26 mouse cellular contexts compared by ENCODE assay signal in the genomic region with DNA sequence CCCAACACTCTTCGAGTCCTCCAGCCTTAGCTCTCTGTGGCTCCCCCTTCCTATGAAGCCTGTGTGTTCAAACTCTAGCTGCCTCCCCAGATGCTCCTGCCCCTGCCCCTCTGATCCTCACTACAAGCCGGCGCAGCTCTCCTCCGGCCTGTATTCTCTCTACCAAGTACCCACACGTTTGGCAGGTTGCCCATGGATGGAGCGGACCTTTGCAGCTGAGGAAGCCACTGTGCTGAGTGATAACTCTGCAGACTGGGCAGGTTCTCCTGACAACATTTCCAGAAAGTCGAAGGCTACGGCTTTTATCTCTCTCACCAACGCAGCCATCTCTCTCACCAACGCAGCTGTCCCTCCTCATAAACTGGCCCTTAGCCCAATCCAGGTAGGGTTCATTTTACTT. TPM values are rescaled to one million over a fixed set of nuclear protein-coding genes. Genes with fewer than 3 reads are reported as not detected.
DNase-seq lines count a peak whose midpoint lies in the region; ATAC-seq and TF ChIP-seq lines count a peak whose summit lies in the region.
"Had no signal": no experiment of that assay in that cellular context is flagged by ENCODE, and none has a peak within 500 bp of the region (broad histone marks: within the 10 kb centered on the region; RNA-seq: fewer than 3 reads in every experiment).

No protein-coding gene starts in this region.

- no peak overlapping the region for H3K4me3 ChIP-seq in liver, postnatal 0 days (ENCODE audit: low read depth, low read length)
- H3K4me3 ChIP-seq in liver, embryonic 11.5 days (ENCODE audit: low read depth, low read length), result no peak overlapping the region
- no peak overlapping the region for H3K4me3 ChIP-seq in MEL (ENCODE audit: control insufficient read depth in 1 of 2, insufficient read depth in 1 of 2, low read depth in 2 of 2, low read length in 2 of 2)
- no peak overlapping the region for H3K4me3 ChIP-seq in limb, embryonic 10.5 days
- H3K4me3 ChIP-seq: embryonic facial prominence, embryonic 12.5 days; forebrain, embryonic 10.5 days; hindbrain, embryonic 12.5 days; limb, embryonic 12.5 days; myocyte; neural tube, embryonic 12.5 days had no signal

- no peak for ATAC-seq in liver, postnatal 0 days
- ATAC-seq in liver, embryonic 11.5 days (replicated peaks; ENCODE audit: low FRiP score), result no peak
- ATAC-seq in megakaryocyte, adult 5-6 weeks (ENCODE audit: poor library complexity, severe bottlenecking), result 0 out of 2 replicates have a peak, but pooled peaks have one; percentile 18
- ATAC-seq: CD4-positive, CD25-positive, alpha-beta regulatory T cell, adult 4 months; forebrain, postnatal 0 days; intestine, embryonic 16.5 days; midbrain, embryonic 16.5 days had no signal

- WGBS in liver, postnatal 0 days (ENCODE audit: insufficient replicate concordance), result 49% methylated on average over 10 of the region's 10 CpGs
- 78% methylated on average over 10 of the region's 10 CpGs for WGBS in liver, embryonic 11.5 days
- WGBS in limb, embryonic 10.5 days, result 91% methylated on average over 10 of the region's 10 CpGs

- no peaks in the 10 kb centered on the region for H3K79me2 ChIP-seq in MEL (ENCODE audit: control insufficient read depth, insufficient read depth, low read length, poor library complexity)

- no peaks in the 10 kb centered on the region for H3K36me3 ChIP-seq in liver, postnatal 0 days (replicated peaks; ENCODE audit: insufficient read depth, low read length)
- H3K36me3 ChIP-seq in liver, embryonic 11.5 days (ENCODE audit: control insufficient read depth, insufficient read depth, low read length), result no peaks in the 10 kb centered on the region
- peaks cover 0 to 6% of the 10 kb centered on the region in 2 experiments; a peak in 2 of 4 replicates for H3K36me3 ChIP-seq in MEL (ENCODE audit: control insufficient read depth in 1 of 2, insufficient read depth in 2 of 2, low read length in 2 of 2)
- no peaks in the 10 kb centered on the region for H3K36me3 ChIP-seq in limb, embryonic 10.5 days
- H3K36me3 ChIP-seq: embryonic facial prominence, embryonic 12.5 days; forebrain, embryonic 10.5 days; hindbrain, embryonic 12.5 days; limb, embryonic 12.5 days; neural tube, embryonic 12.5 days had no signal

- TF ChIP-seq POLR2A in MEL (IDR thresholded peaks at IDR 0.05; ENCODE audit: control insufficient read depth in 1 of 2, insufficient read depth in 1 of 2, low read depth in 1 of 2, low read length in 2 of 2, poor library complexity in 1 of 2), result no peak

- peak; percentile 66 for DNase-seq in cerebellum, postnatal 10 days
- no peak for DNase-seq in cerebellum, adult 11 months
- DNase-seq in liver, postnatal 0 days, result peak; percentile 20
- no peak for DNase-seq in liver, embryonic 11.5 days (ENCODE audit: low spot score)
- DNase-seq in MEL (ENCODE audit: low read depth, low spot score), result peak; percentile 59
- no peak for DNase-seq in yolk sac, embryonic 10.5 days (ENCODE audit: low spot score)
- no peak for DNase-seq in limb, embryonic 10.5 days (ENCODE audit: low spot score)
- DNase-seq: adrenal gland, postnatal 10 days; cerebellum, adult 11-12 months; forebrain, postnatal 0 days; heart, postnatal 14 days; kidney, adult 9 months; kidney, postnatal 10 days; layer of hippocampus, postnatal 36 days had no signal

- no peak for TF ChIP-seq EP300 in liver, postnatal 0 days (IDR thresholded peaks at IDR 0.05; ENCODE audit: low read depth)
- TF ChIP-seq EP300 in MEL (IDR thresholded peaks at IDR 0.05; ENCODE audit: low read depth in 1 of 2, low read length in 2 of 2), result peak in 1 of 2 experiments; percentile 5; a peak in 1 of 4 replicates

- no peaks in the 10 kb centered on the region for H3K9me3 ChIP-seq in liver, postnatal 0 days (ENCODE audit: low read length)
- no peaks in the 10 kb centered on the region for H3K9me3 ChIP-seq in liver, embryonic 11.5 days (ENCODE audit: control insufficient read depth, low read length)
- no peaks in the 10 kb centered on the region for H3K9me3 ChIP-seq in MEL (replicated peaks; ENCODE audit: insufficient read depth, low read length)
- no peaks in the 10 kb centered on the region for H3K9me3 ChIP-seq in limb, embryonic 10.5 days (replicated peaks)
- H3K9me3 ChIP-seq: embryonic facial prominence, embryonic 12.5 days; forebrain, embryonic 10.5 days; hindbrain, embryonic 12.5 days; neural tube, embryonic 12.5 days had no signal

- 0 out of 2 replicates have a peak, but pooled peaks cover 2% of the 10 kb centered on the region for H3K27me3 ChIP-seq in liver, postnatal 0 days (ENCODE audit: insufficient read depth, low read length)
- no peaks in the 10 kb centered on the region; the same call in 1 of the 2 replicates for H3K27me3 ChIP-seq in liver, embryonic 11.5 days (replicated peaks; ENCODE audit: control insufficient read depth, insufficient read depth, low read length)
- H3K27me3 ChIP-seq in MEL (ENCODE audit: control insufficient read depth in 1 of 2, insufficient read depth in 2 of 2, low read length in 2 of 2), result peaks cover 0 to 1% of the 10 kb centered on the region in 2 experiments; a peak in 3 of 4 replicates
- H3K27me3 ChIP-seq in limb, embryonic 10.5 days (ENCODE audit: low read depth, poor library complexity, severe bottlenecking), result no peaks in the 10 kb centered on the region
- H3K27me3 ChIP-seq: embryonic facial prominence, embryonic 12.5 days; hindbrain, embryonic 12.5 days; limb, embryonic 12.5 days; neural tube, embryonic 12.5 days had no signal

- no peak overlapping the region for H3K4me2 ChIP-seq in liver, postnatal 0 days (ENCODE audit: low read depth, low read length)
- no peak overlapping the region for H3K4me2 ChIP-seq in liver, embryonic 11.5 days
- H3K4me2 ChIP-seq: embryonic facial prominence, embryonic 12.5 days; hindbrain, embryonic 12.5 days; limb, embryonic 12.5 days; midbrain, embryonic 11.5 days; neural tube, embryonic 12.5 days had no signal

- no peak overlapping the region for H3K27ac ChIP-seq in liver, postnatal 0 days (ENCODE audit: low read depth)
- no peak overlapping the region for H3K27ac ChIP-seq in liver, embryonic 11.5 days (ENCODE audit: low read depth, low read length)
- no peak overlapping the region for H3K27ac ChIP-seq in MEL (ENCODE audit: control insufficient read depth, low read depth, low read length)
- no peak overlapping the region for H3K27ac ChIP-seq in limb, embryonic 10.5 days
- H3K27ac ChIP-seq: embryonic facial prominence, embryonic 12.5 days; forebrain, embryonic 10.5 days; hindbrain, embryonic 12.5 days; limb, embryonic 12.5 days; macrophage; neural tube, embryonic 12.5 days had no signal

- no peaks in the 10 kb centered on the region for H3K4me1 ChIP-seq in liver, postnatal 0 days (ENCODE audit: insufficient read depth)
- H3K4me1 ChIP-seq in liver, embryonic 11.5 days (replicated peaks; ENCODE audit: control insufficient read depth, insufficient read depth, low read length), result no peaks in the 10 kb centered on the region
- peaks cover 0 to 14% of the 10 kb centered on the region in 2 experiments; a peak in 2 of 4 replicates for H3K4me1 ChIP-seq in MEL (ENCODE audit: control insufficient read depth in 1 of 2, insufficient read depth in 2 of 2, low read length in 2 of 2)
- no peaks in the 10 kb centered on the region for H3K4me1 ChIP-seq in limb, embryonic 10.5 days
- H3K4me1 ChIP-seq: embryonic facial prominence, embryonic 12.5 days; forebrain, embryonic 10.5 days; hindbrain, embryonic 12.5 days; limb, embryonic 12.5 days had no signal

- H3K9ac ChIP-seq in liver, postnatal 0 days (replicated peaks), result no peak overlapping the region
- no peak overlapping the region for H3K9ac ChIP-seq in liver, embryonic 11.5 days (ENCODE audit: low read depth, low read length)
- H3K9ac ChIP-seq in MEL (ENCODE audit: control insufficient read depth, low read depth, low read length, poor library complexity, severe bottlenecking), result no peak overlapping the region
- H3K9ac ChIP-seq: embryonic facial prominence, embryonic 12.5 days; forebrain, postnatal 0 days; hindbrain, embryonic 12.5 days; limb, embryonic 12.5 days; neural tube, embryonic 12.5 days had no signal

- TF ChIP-seq CTCF in liver, postnatal 0 days (IDR thresholded peaks at IDR 0.05; ENCODE audit: low read depth), result no peak
- no peak for TF ChIP-seq CTCF in MEL (IDR thresholded peaks at IDR 0.05 in 2 of 3, conservative IDR thresholded peaks at IDR 0.05 in 1 of 3; ENCODE audit: control insufficient read depth in 1 of 3, insufficient read depth in 1 of 3, low read depth in 2 of 3, low read length in 3 of 3, poor library complexity in 1 of 3, severe bottlenecking in 1 of 3)

- no peak for TF ChIP-seq RAD21 in MEL (IDR thresholded peaks at IDR 0.05; ENCODE audit: low read depth, low read length)

TF ChIP-seq in MEL, 35 proteins besides CTCF, POLR2A, EP300 and RAD21:
- TF ChIP-seq MYB (IDR thresholded peaks at IDR 0.05; ENCODE audit: low read depth, low read length) (no peak), GATA1 (IDR thresholded peaks at IDR 0.05; ENCODE audit: low read depth, low read length) (0 out of 2 replicates have a peak, but pooled peaks have one; percentile 34), MXI1 (IDR thresholded peaks at IDR 0.05; ENCODE audit: low read depth, low read length) (no peak)
TF ChIP-seq in MEL: peak in this region for 1.

RNA-seq across cellular contexts. Expression of a gene that starts 39.5 kb away (rescaled TPM):
- 0.25 and 0.33 TPM in 2 replicates for polyA plus RNA-seq in liver, postnatal 0 days (2015; fragmentation: Nextera tagmentation; extraction: Ambion mirVana)
- polyA plus RNA-seq in liver, embryonic 11.5 days (2014; fragmentation: Nextera tagmentation; extraction: Ambion mirVana), result 0.21 and 0.59 TPM in 2 replicates
- total RNA-seq in MEL (2012; rRNA removed), result 2.3 and 8.1 TPM in 2 replicates
- 1 to 10 TPM in 1 of 2 experiments, not detected in 1; 9.1 TPM for polyA plus RNA-seq in MEL (2012; ENCODE audit: insufficient read depth in 1 of 2, insufficient read length in 2 of 2, low read depth in 1 of 2, low replicate concordance in 2 of 2, missing spikeins in 1 of 2)
- 15.6 and 18.1 TPM in 2 replicates for total RNA-seq in megakaryocyte, adult 5-6 weeks (2015)
- total RNA-seq in megakaryocyte, adult 5-6 weeks (2017), result 33.3 and 38.9 TPM in 2 replicates
- not detected in 2 replicates for polyA plus RNA-seq in limb, embryonic 10.5 days (2016; fragmentation: Nextera tagmentation; extraction: Ambion mirVana)

Comparison
In these comparisons a context has a peak if more than half of its experiments do, and no peak if none do; other contexts are left out.
1. DNase-seq: peak in cerebellum, postnatal 10 days (2 of 2), liver, postnatal 0 days (single experiment) and MEL (single experiment); none in cerebellum, adult 11 months (single experiment), liver, embryonic 11.5 days (single experiment), yolk sac, embryonic 10.5 days (single experiment) and limb, embryonic 10.5 days (single experiment).